Mouse (Mus musculus) brain, embryonic 14.5 days (tissue): ENCODE measurements around the gene Adcy7.

Experiments used
- CTCF ChIP-seq: fragments of 200-500 bp; IDR thresholded peaks from 2 replicates; pipeline ENCODE4 v1.5.1; 2012; ENCODE audit warnings: inconsistent platforms, mild to moderate bottlenecking, moderate library complexity, borderline replicate concordance; ENCODE audit not compliant: insufficient read depth, insufficient read length; ENCODE audit errors: extremely low read depth
- POLR2A ChIP-seq: fragments of 200-500 bp; IDR thresholded peaks from 2 replicates; pipeline ENCODE4 v1.6.1; 2012; ENCODE audit warnings: mild to moderate bottlenecking, inconsistent platforms, borderline replicate concordance; ENCODE audit not compliant: poor library complexity, insufficient read depth, insufficient read length, severe bottlenecking; ENCODE audit errors: extremely low read depth

DNA sequence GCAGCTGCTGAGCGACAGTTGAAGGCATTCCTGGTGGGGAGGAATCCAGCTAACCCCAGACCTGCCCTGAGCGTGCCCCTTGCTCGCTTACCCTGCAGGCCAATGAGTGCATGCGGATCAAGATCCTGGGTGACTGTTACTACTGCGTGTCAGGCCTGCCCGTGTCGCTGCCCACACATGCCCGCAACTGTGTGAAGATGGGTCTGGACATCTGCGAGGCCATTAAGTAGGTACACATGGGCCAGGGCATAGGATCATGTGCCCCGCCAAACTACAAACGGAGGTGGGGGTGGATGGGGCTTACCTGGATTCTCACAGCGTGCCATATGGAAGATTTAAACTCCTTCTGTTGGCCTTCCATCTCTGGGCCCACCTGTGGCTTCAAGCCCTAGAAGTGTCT is 41.8 kb downstream of the Adcy7 start:
- no peak for TF ChIP-seq CTCF
- no peak for TF ChIP-seq POLR2A
